Mouse (Mus musculus) kidney, adult 11 months (tissue): ENCODE data around the gene Nccrp1.
A peak's percentile ranks its signal among the peaks of the same experiment; 100 is the strongest.
"Not testable (repeated sequence)": the region's sequence is repeated elsewhere in the genome, so short reads cannot be mapped to it uniquely, and the experiment has no call there.

ENCODE experiments used
- DNase-seq: peaks from one replicate; pipeline ENCODE4 v3.0.0; 2022

The Nccrp1 gene

GRCm38 (mm10) chr7:28568253-28568652, 21.2 kb upstream of the Nccrp1 start:
- no peak for DNase-seq

- no peak for DNase-seq
Measured at GRCm38 (mm10) chr7:28567539-28567938, 20.5 kb upstream of the Nccrp1 start.

DNA sequence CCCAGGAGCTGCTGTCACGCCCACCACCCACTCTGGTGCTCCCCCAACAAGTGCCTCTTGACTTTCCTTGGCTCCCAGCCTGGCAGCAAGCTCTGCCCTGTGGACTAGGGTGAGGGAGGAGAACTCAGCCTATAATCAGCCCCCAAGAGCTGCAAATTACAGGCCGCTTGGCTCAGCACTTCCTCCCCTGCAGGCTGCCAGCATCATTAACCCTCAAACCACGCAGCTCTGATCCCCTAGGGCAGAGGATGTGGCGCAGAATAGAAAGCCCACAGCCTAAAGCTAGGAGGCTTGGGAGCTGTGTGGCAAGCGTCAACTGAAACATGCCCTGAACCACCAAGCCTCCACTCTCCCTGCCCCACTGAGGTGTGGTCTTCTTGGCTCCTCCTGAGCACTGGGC, 18.4 kb upstream of the Nccrp1 start:
- no peak for DNase-seq

DNA sequence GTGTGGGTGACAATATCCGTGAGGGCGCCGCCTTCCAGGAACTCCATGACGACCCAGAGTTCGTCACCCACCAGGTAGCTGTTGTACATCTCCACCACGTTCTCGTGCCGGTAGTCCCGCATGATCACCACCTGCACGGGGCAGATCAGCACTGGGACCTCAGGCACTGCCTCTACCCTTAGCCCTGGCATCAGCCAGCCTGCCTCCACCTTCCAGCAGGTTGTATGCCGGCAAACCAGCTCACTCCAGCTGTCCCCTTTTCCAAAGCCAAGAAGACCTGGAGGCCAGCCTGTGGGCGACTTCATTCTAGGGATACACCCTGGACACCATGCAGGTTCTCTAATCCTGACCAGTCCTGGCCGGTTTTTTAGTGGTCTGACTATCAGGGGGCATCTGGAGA, 15.9 kb upstream of the Nccrp1 start:
- no peak for DNase-seq

GRCm38 (mm10) chr7:28562371-28562770, 15.3 kb upstream of the Nccrp1 start:
- no peak for DNase-seq

- no peak for DNase-seq
Measured at GRCm38 (mm10) chr7:28561967-28562366, 14.9 kb upstream of the Nccrp1 start.

DNA sequence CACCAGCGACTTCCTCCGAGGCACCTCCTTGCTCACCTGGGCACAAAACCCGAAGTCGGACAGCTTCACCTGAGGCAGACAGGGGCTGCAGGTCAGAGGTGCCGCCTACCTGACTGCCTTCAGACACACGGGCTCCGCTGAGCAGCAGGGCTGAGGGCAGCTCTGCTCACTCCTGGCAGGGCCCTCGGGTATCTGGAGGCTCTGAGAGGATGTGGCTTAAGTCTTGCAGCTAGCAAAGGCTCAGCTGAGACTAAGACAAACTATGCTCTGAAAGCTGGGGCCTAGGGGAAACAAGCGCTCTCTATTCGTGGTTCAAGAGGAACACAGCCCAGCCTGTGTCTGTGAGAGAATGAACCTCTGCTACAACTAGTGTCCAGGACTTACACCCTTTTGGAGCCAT, 13.8 kb upstream of the Nccrp1 start:
- no peak for DNase-seq

- DNase-seq = peak; percentile 81
Measured at GRCm38 (mm10) chr7:28558486-28558885, 11.4 kb upstream of the Nccrp1 start.

DNA sequence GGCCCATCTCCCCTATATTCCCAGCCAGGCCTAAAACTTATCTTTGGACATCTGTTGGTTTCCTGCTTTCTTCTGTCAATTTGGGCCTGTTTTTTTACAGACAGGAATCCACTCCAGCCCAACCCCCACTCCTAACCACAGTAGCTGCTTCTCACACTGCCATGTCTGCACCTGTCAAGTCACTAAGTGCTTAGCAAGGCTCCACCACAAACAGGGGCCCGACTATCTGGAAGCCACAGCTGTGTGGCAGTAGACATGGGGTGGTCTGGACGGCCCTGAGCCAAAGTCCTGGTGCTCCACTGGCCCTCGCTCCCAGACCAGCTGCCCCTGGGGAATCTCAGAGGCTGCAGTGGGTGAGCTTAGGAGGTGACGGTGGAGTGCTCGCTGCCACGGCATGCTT, 10.7 kb upstream of the Nccrp1 start:
- DNase-seq = no peak

DNA sequence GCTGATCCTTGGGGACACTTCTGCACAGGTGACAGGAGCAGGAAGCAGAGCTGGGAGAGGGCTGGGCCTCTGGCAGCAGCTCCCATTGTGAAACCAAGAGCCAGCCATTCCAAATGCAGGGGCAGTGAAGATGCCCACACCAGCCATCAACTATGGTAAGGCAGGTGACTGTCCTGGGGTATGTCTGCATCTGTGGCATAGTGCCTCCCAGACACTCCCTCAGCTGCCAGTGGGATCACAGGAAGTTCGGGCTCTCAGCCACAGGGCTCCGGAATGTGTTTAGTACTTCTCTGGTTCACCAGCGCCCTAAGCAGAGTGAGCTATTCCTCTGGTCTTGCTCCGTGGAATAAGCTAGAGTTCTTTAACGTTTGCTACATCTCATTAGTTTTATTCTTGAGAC, 10.0 kb upstream of the Nccrp1 start:
- DNase-seq = no peak

- DNase-seq = no peak
Measured at GRCm38 (mm10) chr7:28555939-28556535, 9.0 kb upstream of the Nccrp1 start.

DNA sequence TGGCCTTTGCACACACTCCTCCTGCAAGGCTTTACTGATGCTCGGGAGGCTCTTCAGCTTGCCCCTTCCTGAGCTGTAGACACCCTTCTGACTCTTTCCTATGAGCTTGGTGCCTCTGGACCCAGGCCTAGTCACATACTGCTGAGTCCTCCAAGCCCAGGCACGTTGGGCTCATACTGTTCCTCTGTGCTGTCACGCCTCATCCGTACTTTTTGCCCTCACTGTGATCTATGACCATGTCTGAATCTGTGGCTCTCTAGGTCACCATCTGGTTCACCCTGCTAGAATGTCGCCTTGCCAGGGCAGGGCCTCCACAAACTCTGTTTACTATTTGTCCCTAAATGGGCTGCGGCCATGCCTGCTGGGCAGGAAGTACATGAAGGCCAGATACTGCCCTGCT, 6.0 kb upstream of the Nccrp1 start:
- DNase-seq = no peak

DNA sequence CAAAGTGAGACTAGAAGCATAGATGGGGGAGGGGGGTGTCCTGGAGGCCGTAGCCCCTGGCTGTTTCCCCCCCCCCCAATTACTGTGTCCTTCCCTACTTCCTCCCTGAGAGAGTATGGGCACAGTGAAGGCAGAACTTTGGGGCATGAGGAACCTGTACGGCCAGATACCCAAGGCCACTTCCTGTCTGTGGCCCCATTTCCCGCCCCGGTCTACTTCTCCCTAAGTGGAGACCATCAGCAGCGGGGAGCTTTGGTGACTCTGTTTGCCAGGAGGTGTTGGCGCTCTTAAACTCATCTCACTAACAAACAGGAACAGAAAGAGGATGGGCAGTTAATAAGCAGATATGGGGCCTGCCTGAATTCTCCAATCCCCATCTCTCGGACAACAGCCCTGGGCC, 574 bp upstream of the Nccrp1 start:
- no peak for DNase-seq

DNA sequence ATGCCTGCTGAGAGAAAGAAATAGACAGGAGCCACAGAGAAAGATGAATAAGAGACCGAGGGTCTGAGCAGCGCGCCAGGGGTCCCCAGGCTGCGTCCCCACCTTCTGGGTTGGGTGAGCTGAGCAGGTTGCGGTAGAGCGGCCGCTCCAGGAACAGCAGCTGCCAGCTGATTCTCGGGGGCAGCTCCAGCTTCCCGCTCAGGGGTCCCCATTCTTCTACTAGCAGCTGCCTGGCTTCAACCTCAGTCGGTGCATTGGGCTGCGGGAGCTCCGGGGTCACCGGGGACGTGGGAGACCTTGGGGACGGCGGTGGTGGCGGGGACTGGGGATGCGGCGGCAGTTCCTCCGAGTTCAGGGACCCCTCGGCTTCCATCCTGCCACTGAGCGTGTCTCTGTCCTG, 405 bp downstream of the Nccrp1 start:
- DNase-seq = no peak

- no peak for DNase-seq
Measured at GRCm38 (mm10) chr7:28545891-28546210, 1.2 kb downstream of the Nccrp1 start.

DNA sequence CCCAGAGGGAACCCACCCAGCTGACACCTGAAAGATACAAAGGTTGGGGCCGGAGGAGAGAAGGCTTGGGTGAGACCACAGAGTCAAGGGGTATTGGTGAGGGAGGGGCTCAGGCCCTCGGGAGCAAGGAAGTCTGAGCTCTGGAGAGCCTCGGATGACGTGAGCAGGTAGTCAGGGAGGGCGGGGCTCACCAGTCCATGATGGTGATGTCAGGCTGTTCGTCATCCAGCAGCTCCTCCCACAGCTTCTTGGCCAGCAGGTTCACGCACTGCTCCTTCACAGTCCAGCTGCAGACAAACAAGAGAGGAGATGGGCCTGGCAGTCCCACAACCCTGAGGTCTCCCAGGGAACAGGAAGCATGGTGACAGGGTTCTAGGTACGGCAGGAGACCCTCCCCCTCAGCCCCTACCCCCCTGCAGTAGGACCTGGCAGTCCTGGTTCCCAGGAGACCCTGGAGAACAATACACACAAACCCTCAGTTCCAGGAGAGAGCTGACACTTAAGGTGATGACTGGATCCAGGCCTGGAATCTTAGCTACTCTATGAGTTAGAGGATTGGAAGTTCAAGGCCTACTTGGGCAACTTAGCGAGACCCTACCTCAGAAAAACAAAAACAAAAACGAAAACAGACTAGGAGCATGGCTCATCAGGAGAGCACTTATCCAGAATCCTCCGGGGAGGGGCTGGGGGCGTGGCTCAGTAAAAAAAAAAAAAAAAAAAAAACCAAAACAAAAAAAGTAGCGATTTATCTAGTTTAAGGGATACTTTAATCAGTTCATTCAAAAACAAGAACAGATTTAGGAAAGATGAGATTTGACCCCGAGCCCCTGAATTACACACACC, 1.8 kb downstream of the Nccrp1 start:
- peak; percentile 62 for DNase-seq

DNA sequence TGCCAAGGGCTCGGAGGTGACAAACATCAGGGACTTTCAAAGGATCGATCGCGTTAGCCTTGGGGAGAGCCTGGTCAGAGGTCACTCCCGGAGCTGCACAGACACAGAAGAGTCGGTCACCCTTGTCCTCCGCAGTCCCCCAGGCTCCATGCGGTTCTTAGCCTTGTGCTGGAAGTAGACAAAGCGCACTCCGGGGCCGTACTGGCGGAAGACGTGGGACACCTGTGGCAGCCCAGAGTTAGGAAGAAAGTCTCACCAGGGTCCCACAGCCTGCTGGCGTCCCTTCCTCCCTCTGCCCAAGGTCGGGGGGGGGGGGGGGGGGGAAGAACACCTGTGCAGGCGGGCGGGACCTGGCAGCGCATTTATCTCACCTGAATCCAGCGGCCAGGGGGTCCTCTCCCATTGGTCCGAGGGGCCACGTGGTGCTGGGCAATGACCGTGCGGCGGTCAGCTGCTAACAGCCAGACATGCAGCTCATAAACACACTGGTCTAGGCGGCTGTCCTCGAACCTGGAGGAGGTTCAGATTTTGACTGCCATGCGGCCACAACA, 2.9 kb downstream of the Nccrp1 start:
- peak; percentile 70 for DNase-seq

GRCm38 (mm10) chr7:28540526-28540925, 6.5 kb downstream of the Nccrp1 start, which contains the start of gene Sycn:
Sycn (plus strand) TSS chr7:28540885.
- no peak for DNase-seq

- DNase-seq = not testable (repeated sequence)
Measured at GRCm38 (mm10) chr7:28538886-28539285, 8.2 kb downstream of the Nccrp1 start.

GRCm38 (mm10) chr7:28532005-28532404, 15.0 kb downstream of the Nccrp1 start:
- DNase-seq = no peak

GRCm38 (mm10) chr7:28527922-28528719, 18.9 kb downstream of the Nccrp1 start:
- peak; percentile 76 for DNase-seq

DNA sequence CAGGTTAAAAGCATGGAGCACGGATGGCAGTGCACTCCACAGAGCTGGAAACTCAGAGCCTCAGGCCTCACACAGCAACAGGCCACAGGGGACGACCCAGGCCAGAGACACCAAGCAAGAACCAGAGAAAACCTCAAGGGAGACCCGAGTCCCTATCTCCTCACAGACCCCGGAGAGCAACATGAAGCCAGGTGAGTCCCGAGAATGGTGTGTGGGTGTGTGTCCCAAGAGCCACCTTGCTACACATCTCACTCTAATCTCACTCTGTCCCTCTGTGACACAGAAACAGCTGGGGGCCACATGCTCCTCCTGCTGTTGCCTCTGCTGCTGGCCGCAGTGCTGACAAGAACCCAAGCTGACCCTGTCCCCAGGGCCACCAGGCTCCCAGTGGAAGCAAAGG, 24.5 kb downstream of the Nccrp1 start, which contains the start of gene Ifnl3:
Gene Ifnl3 (plus strand): TSS at position 301 of the 400 bp plus-strand sequence.
- DNase-seq = not testable (repeated sequence)

GRCm38 (mm10) chr7:28511441-28511840, 35.6 kb downstream of the Nccrp1 start:
- DNase-seq = no peak
